Mouse (Mus musculus): ENCODE results near the gene Cdh12.

DNA sequence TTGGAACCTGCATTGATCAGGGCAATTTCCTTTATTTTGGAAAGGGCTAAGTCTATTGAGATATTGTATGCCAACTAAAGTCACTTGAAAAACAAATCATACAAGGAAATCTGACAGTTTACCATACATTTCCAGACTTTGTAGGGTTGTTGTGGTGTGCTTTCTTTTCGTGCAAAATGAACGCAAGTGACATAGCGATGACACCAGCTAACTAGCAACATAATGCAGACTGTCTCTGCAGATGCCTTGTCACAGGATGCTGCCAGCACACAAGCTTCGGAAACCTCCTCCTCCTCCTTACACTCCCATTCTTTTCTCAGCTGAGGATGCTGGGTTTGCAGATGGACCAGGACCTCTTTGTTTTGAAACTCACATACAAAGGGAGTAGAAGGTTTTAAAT is 731.1 kb downstream of the Cdh12 start:
- TF ChIP-seq FLI1 (IDR thresholded peaks at IDR 0.05; ENCODE audit: low read length), result no peak
- no peak for TF ChIP-seq GATA1 (IDR thresholded peaks at IDR 0.05; ENCODE audit: borderline replicate concordance, low read length)
